Mouse (Mus musculus): ENCODE measurements around the gene Gm44596.

GRCm38 (mm10) chr6:128404708-128405107, 29.4 kb downstream of the Gm44596 start:
- no peak for TF ChIP-seq CTCF (IDR thresholded peaks at IDR 0.05)
- TF ChIP-seq EP300 (IDR thresholded peaks at IDR 0.05), result no peak
